Mouse (Mus musculus): Measurements from ENCODE around the gene Krtap10-10.
A peak's percentile ranks its signal among the peaks of the same experiment; 100 is the strongest.
"Not testable (repeated sequence)": the region's sequence is repeated elsewhere in the genome, so short reads cannot be mapped to it uniquely, and the experiment has no call there.

The Krtap10-10 gene

DNA sequence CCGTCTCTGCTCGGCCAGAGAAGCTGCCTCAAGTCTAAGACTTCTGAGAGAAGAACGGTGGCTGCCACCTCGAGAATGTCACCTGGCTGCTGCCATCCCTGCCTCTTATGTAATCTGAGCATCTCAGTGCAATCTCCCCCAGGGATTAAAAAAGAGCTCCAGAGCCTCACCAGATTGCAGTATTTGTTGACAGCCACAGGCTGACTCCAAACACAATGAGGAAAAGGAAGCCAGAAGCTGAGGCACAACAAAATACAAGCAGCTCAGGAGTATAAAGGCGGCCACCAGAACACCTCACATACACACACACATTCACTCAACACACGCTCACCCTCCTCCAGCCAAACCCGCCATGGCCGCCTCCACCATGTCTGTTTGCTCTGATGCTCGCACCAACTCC lies at the start of gene Krtap10-10:
Krtap10-10 (plus strand) TSS at position 301 of the 400 bp plus-strand sequence.
- no peak for DNase-seq (ENCODE audit: low read depth, low spot score)

- DNase-seq (ENCODE audit: low read depth, low spot score), result not testable (repeated sequence)
Observed at GRCm38 (mm10) chr10:77787876-77788275, 47.9 kb upstream of the Krtap10-10 start, which contains the start of gene Gm7137. TSS of gene Gm7137 (minus strand) at chr10:77788200.

GRCm38 (mm10) chr10:77788621-77789020 lies 47.1 kb upstream of the Krtap10-10 start:
- DNase-seq (ENCODE audit: low read depth, low spot score), result no peak

GRCm38 (mm10) chr10:77794976-77795375 lies 40.8 kb upstream of the Krtap10-10 start, which contains the start of gene Gm9639:
TSS of gene Gm9639 (minus strand) at chr10:77795076.
- no peak for DNase-seq (ENCODE audit: low read depth, low spot score)

- no peak for DNase-seq (ENCODE audit: low read depth, low spot score)
Observed at GRCm38 (mm10) chr10:77797677-77798076, 38.1 kb upstream of the Krtap10-10 start.

- DNase-seq (ENCODE audit: low read depth, low spot score), result not testable (repeated sequence)
Observed at GRCm38 (mm10) chr10:77798164-77798920, 37.4 kb upstream of the Krtap10-10 start.

GRCm38 (mm10) chr10:77798921-77799508 lies 36.7 kb upstream of the Krtap10-10 start, which contains the start of gene Gm19668:
TSS of gene Gm19668 (minus strand) at chr10:77799133.
- no peak for DNase-seq (ENCODE audit: low read depth, low spot score)

- no peak for DNase-seq (ENCODE audit: low read depth, low spot score)
Observed at GRCm38 (mm10) chr10:77804095-77804494, 31.7 kb upstream of the Krtap10-10 start.

GRCm38 (mm10) chr10:77811743-77812142 lies 24.0 kb upstream of the Krtap10-10 start, which contains the start of gene Gm9507:
TSS of gene Gm9507 (minus strand) at chr10:77811843.
- no peak for DNase-seq (ENCODE audit: low read depth, low spot score)

DNA sequence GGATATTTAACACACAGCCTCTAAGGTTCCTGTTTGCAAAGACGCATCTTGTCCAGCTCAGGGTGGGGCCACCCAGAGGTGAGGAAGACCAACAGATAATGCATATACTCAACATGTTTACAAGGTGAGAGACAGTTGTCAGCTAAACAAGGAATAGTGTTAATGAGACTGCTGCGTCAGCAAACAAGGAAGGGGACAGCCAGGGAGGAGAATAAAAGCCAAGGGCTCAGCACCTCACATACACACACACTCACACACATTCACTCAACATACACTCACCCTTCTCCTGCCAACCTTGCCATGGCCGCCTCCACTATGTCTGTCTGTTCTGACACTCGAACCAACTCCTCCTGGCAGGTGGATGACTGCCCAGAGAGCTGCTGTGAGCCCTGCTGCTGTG lies 21.4 kb upstream of the Krtap10-10 start, which contains the start of gene Gm2696:
Gm2696 (plus strand) TSS at position 301 of the 400 bp plus-strand sequence.
- no peak for DNase-seq (ENCODE audit: low read depth, low spot score)

- DNase-seq (ENCODE audit: low read depth, low spot score), result peak; percentile 57
Observed at GRCm38 (mm10) chr10:77815514-77815913, 20.2 kb upstream of the Krtap10-10 start.

DNA sequence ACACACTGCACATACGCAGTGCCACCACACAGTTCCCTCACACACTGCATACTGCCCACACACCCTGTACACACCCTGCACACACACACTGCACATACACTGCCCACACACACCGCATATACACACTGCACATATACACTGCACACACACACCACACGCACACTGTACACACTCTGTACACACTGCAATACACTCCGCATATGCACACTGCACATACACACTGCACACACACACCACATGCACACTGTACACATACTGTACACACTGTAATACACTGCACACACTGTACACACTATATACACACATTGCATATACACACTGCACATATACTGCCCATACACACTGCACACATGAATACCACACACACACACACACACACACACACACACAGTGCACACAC lies 17.2 kb upstream of the Krtap10-10 start:
- no peak for DNase-seq (ENCODE audit: low read depth, low spot score)

- no peak for DNase-seq (ENCODE audit: low read depth, low spot score)
Observed at GRCm38 (mm10) chr10:77819203-77819602, 16.5 kb upstream of the Krtap10-10 start.

DNA sequence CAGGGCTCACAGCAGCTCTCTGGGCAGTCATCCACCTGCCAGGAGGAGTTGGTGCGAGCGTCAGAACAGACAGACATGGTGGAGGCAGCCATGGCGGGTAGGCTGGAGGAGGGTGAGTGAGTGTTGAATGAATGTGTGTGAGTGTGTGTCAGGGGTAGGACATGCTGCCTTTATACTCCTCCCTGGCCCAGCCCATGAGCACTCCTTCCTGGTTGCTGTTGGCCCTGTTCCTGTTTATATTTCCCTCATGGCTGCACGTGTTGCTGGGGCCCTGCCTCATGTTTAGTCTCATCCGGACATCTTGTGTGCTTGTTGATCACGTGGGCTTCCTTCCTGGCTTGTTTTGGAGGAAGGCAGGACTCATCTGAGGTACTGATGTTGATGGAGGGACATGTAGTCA lies 8.8 kb upstream of the Krtap10-10 start, which contains the start of gene Krtap10-4:
Krtap10-4 (minus strand) TSS at position 145 of the 400 bp plus-strand sequence.
- DNase-seq (ENCODE audit: low read depth, low spot score), result no peak

- no peak for DNase-seq (ENCODE audit: low read depth, low spot score)
Observed at GRCm38 (mm10) chr10:77839006-77839405, 3.3 kb downstream of the Krtap10-10 start.

DNA sequence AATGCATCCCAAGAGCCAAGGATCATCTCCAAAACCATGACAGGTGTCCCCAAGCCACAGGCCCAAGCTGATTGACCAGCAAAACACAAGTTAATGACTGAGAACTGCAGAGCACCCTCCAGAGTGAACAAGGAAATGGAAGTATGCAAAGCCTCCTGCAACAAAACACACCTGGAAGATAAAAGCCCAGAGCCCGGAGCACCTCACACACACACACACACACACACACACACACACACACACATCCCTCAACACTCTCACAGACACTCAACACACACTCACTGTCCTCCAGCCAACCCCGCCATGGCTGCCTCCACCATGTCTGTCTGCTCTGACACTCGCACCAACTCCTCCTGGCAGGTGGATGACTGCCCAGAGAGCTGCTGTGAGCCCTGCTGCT lies 10.8 kb downstream of the Krtap10-10 start, which contains the start of gene Gm36176:
Gm36176 (plus strand) TSS at position 301 of the 400 bp plus-strand sequence.
- DNase-seq (ENCODE audit: low read depth, low spot score), result no peak

GRCm38 (mm10) chr10:77846961-77847360 lies 11.2 kb downstream of the Krtap10-10 start:
- no peak for DNase-seq (ENCODE audit: low read depth, low spot score)

DNA sequence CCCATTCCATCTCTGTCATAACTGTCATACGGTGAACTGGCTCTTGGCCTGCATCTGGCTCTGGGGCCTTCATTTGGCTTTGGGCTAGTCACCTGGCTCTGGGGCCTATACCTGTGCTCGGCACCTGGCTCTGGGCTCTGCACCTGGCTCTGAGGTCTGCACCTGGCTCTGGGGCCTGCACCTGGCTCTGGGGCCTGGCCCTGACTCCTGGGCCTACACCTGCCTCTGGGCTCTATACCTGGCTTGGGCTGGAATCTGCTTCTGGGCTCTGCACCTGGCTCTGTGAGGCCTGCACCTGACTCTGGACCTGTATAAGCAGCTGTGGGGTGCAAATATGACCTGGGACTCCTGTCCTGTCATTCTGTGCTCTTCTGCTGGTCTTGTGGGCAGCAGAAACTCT lies 11.8 kb downstream of the Krtap10-10 start:
- DNase-seq (ENCODE audit: low read depth, low spot score), result no peak

DNA sequence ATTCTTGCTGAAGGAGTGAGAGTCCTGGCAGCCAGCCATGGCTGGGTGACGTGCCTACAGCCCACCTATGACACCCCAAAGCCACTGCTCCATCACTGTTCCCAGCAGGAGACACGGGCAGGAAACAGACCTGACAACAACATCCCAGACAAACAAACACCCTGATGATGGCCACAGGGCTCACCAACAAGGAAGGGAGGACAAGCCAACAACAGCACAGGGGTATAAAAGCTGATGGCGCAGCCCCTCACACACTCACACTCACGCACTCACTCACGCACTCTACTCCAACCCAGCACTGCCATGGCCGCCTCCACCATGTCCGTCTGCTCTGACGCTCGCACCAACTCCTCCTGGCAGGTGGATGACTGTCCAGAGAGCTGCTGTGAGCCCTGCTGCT lies 16.8 kb downstream of the Krtap10-10 start, which contains the start of gene Gm10318:
Gm10318 (plus strand) TSS at position 301 of the 400 bp plus-strand sequence.
- no peak for DNase-seq (ENCODE audit: low read depth, low spot score)

- DNase-seq (ENCODE audit: low read depth, low spot score), result no peak
Observed at GRCm38 (mm10) chr10:77861675-77862074, 25.9 kb downstream of the Krtap10-10 start, which contains the start of gene Gm3285. TSS of gene Gm3285 (plus strand) at chr10:77861975.

DNA sequence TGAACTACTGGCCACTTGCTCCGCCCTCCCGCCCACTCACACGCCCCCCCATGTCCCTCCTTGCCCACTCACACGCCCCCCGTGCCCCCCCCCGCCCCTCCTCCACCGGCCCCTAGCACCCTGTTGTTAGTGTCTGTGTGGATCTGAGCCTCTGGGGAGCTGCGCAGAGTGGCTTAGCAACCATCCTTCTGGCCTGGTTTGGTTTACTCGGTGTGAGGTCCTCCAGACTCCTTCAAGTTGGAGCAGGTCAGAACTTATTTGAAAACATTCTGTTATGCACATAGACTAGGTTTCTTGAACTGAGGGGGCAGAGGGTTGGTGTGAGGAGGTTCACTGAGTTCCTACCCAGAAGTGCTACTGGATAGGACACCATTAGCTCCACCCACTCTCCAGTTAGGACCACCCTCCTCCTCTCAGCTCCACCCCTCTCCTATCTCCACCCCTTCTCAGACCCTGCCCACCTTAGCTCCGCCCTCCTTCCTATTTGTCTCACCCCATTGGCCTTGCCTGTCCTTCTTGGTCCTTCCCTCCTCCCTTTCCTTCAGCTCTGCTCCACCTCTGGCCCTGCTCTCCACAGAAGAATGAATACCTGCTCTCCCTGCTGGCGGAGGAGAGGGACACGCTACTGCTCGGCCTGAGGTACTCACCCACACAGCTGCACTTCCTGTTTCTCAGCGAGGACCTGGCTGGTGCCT lies 28.5 kb downstream of the Krtap10-10 start:
- DNase-seq (ENCODE audit: low read depth, low spot score), result peak; percentile 73

- DNase-seq (ENCODE audit: low read depth, low spot score), result no peak
Observed at GRCm38 (mm10) chr10:77864762-77865143, 29.0 kb downstream of the Krtap10-10 start.
